Mouse (Mus musculus) heart, embryonic 11.5 days (tissue): ENCODE results near the gene Amdhd1. TPM values are rescaled to one million over a fixed set of nuclear protein-coding genes. Genes with fewer than 3 reads are reported as not detected.

Source experiments
- ATAC-seq: fragments of 200-750 bp; cut with Nextera tagmentation; replicated peaks from 2 replicates; pipeline ENCODE4 v1.8.0; 2017; ENCODE audit warnings: moderate library complexity; ENCODE audit not compliant: insufficient number of reproducible peaks, low FRiP score, low TSS enrichment
- H3K27ac ChIP-seq: fragments of 300-500 bp; sonication (generic); 2 replicates; pipeline ENCODE4 v1.5.1; 2014; ENCODE audit warnings: mild to moderate bottlenecking, low read depth, low read length
- H3K27me3 ChIP-seq: fragments of 300-500 bp; sonication (generic); 2 replicates; pipeline ENCODE4 v1.6.1; 2014; ENCODE audit warnings: mild to moderate bottlenecking, low read length, mixed read lengths; ENCODE audit not compliant: control insufficient read depth, insufficient read depth
- H3K36me3 ChIP-seq: fragments of 300-500 bp; sonication (generic); 2 replicates; pipeline ENCODE4 v1.6.1; 2014; ENCODE audit warnings: mild to moderate bottlenecking, low read length, moderate library complexity, mixed read lengths; ENCODE audit not compliant: control insufficient read depth, insufficient read depth
- H3K4me1 ChIP-seq: fragments of 300-500 bp; sonication (generic); 2 replicates; pipeline ENCODE4 v1.6.1; 2014; ENCODE audit warnings: low read length; ENCODE audit not compliant: control insufficient read depth, insufficient read depth
- H3K4me2 ChIP-seq: fragments of 300-500 bp; sonication (generic); 2 replicates; pipeline ENCODE4 v1.6.1; 2014; ENCODE audit warnings: mild to moderate bottlenecking, moderate library complexity
- H3K4me3 ChIP-seq: fragments of 300-500 bp; sonication (generic); 2 replicates; pipeline ENCODE4 v1.5.1; 2014; ENCODE audit warnings: low read depth, low read length
- H3K9ac ChIP-seq: fragments of 300-500 bp; sonication (generic); 2 replicates; pipeline ENCODE4 v1.6.1; 2014; ENCODE audit warnings: mild to moderate bottlenecking, low read depth, low read length, moderate library complexity
- H3K9me3 ChIP-seq: fragments of 300-500 bp; sonication (generic); replicated peaks from 2 replicates; pipeline ENCODE4 v1.6.1; 2016; ENCODE audit warnings: low read length; ENCODE audit not compliant: control insufficient read depth
- WGBS: fragments of 180-500 bp; shearing (Covaris S2); extraction: QIAGEN DNeasy Blood & Tissue Kit; methylation state at CpG from one replicate; pipeline ENCODE4 v1.1.7; 2014; ENCODE audit not compliant: insufficient replicate concordance; 5-methylcytosine and 5-hydroxymethylcytosine counted together
- polyA plus RNA-seq: library from polyadenylated mRNA; unstranded; fragments of >200 nt; fragmentation: Nextera tagmentation; extraction: Ambion mirVana; gene quantifications from 2 replicates; pipeline ENCODE4 v1.2.1, GENCODE M21; 2014

Gene Amdhd1
- polyA plus RNA-seq, 1 experiment from 2014 or later: 0.24 TPM

- no peak overlapping the region for H3K4me3 ChIP-seq
- no peaks in the 10 kb centered on the region for H3K36me3 ChIP-seq
- no peaks in the 10 kb centered on the region for H3K9me3 ChIP-seq
- no peak for ATAC-seq
- no peaks in the 10 kb centered on the region for H3K4me1 ChIP-seq
- no peak overlapping the region for H3K4me2 ChIP-seq
- H3K27me3 ChIP-seq: no peaks in the 10 kb centered on the region
- 81% methylated on average over 1 of the region's 1 CpGs for WGBS
- no peak overlapping the region for H3K9ac ChIP-seq
- no peak overlapping the region for H3K27ac ChIP-seq
These were observed 14.5 kb downstream of the Amdhd1 start for GRCm38 (mm10) chr10:93525329-93525728.

GRCm38 (mm10) chr10:93520994-93521393, 18.8 kb downstream of the Amdhd1 start:
- H3K4me1 ChIP-seq: no peaks in the 10 kb centered on the region
- H3K4me3 ChIP-seq: no peak overlapping the region
- no peak overlapping the region for H3K27ac ChIP-seq
- no peaks in the 10 kb centered on the region for H3K27me3 ChIP-seq
- H3K4me2 ChIP-seq: no peak overlapping the region
- H3K9me3 ChIP-seq: no peaks in the 10 kb centered on the region
- no peak overlapping the region for H3K9ac ChIP-seq
- H3K36me3 ChIP-seq: no peaks in the 10 kb centered on the region
- WGBS: 67% methylated on average over 4 of the region's 4 CpGs
- no peak for ATAC-seq

GRCm38 (mm10) chr10:93519756-93520155, 20.1 kb downstream of the Amdhd1 start:
- no peaks in the 10 kb centered on the region for H3K4me1 ChIP-seq
- no peak overlapping the region for H3K4me3 ChIP-seq
- H3K36me3 ChIP-seq: no peaks in the 10 kb centered on the region
- no peak overlapping the region for H3K9ac ChIP-seq
- no peak overlapping the region for H3K27ac ChIP-seq
- ATAC-seq: no peak
- no peak overlapping the region for H3K4me2 ChIP-seq
- H3K9me3 ChIP-seq: no peaks in the 10 kb centered on the region
- WGBS: 69% methylated on average over 5 of the region's 5 CpGs
- H3K27me3 ChIP-seq: no peaks in the 10 kb centered on the region

GRCm38 (mm10) chr10:93519159-93519558, 20.7 kb downstream of the Amdhd1 start:
- Histone ChIP-seq H3K4me1 (no peaks in the 10 kb centered on the region), H3K27ac (no peak overlapping the region), H3K9me3 (no peaks in the 10 kb centered on the region), H3K4me3 (no peak overlapping the region), H3K9ac (no peak overlapping the region), H3K4me2 (no peak overlapping the region), H3K36me3 (no peaks in the 10 kb centered on the region), H3K27me3 (no peaks in the 10 kb centered on the region)
- 85% methylated on average over 8 of the region's 8 CpGs for WGBS
- no peak for ATAC-seq

- Histone ChIP-seq H3K4me1 (no peaks in the 10 kb centered on the region), H3K9ac (no peak overlapping the region), H3K9me3 (no peaks in the 10 kb centered on the region), H3K4me2 (no peak overlapping the region), H3K27me3 (no peaks in the 10 kb centered on the region), H3K27ac (no peak overlapping the region), H3K36me3 (no peaks in the 10 kb centered on the region), H3K4me3 (no peak overlapping the region)
- no peak for ATAC-seq
- WGBS: 75% methylated on average over 2 of the region's 2 CpGs
These were observed 21.2 kb downstream of the Amdhd1 start for GRCm38 (mm10) chr10:93518620-93519019.

GRCm38 (mm10) chr10:93518186-93518585, 21.6 kb downstream of the Amdhd1 start:
- no peaks in the 10 kb centered on the region for H3K9me3 ChIP-seq
- H3K9ac ChIP-seq: no peak overlapping the region
- ATAC-seq: no peak
- WGBS: 78% methylated on average over 4 of the region's 4 CpGs
- no peaks in the 10 kb centered on the region for H3K27me3 ChIP-seq
- no peaks in the 10 kb centered on the region for H3K4me1 ChIP-seq
- no peak overlapping the region for H3K27ac ChIP-seq
- no peak overlapping the region for H3K4me2 ChIP-seq
- H3K4me3 ChIP-seq: no peak overlapping the region
- H3K36me3 ChIP-seq: no peaks in the 10 kb centered on the region

GRCm38 (mm10) chr10:93517754-93518153, 22.1 kb downstream of the Amdhd1 start:
- Histone ChIP-seq H3K4me1 (no peaks in the 10 kb centered on the region), H3K9me3 (no peaks in the 10 kb centered on the region), H3K36me3 (no peaks in the 10 kb centered on the region), H3K27me3 (no peaks in the 10 kb centered on the region), H3K4me2 (no peak overlapping the region), H3K9ac (no peak overlapping the region), H3K4me3 (no peak overlapping the region), H3K27ac (no peak overlapping the region)
- 49% methylated on average over 4 of the region's 4 CpGs for WGBS
- no peak for ATAC-seq

GRCm38 (mm10) chr10:93515927-93516326, 23.9 kb downstream of the Amdhd1 start:
- Histone ChIP-seq H3K9me3 (no peaks in the 10 kb centered on the region), H3K27ac (no peak overlapping the region), H3K9ac (no peak overlapping the region), H3K4me3 (no peak overlapping the region), H3K4me1 (no peaks in the 10 kb centered on the region), H3K27me3 (no peaks in the 10 kb centered on the region), H3K36me3 (no peaks in the 10 kb centered on the region), H3K4me2 (no peak overlapping the region)
- ATAC-seq: no peak
- 83% methylated on average over 12 of the region's 12 CpGs for whole genome bisulfite sequencing

- WGBS: 27% methylated on average over 1 of the region's 1 CpGs
- H3K36me3 ChIP-seq: no peaks in the 10 kb centered on the region
- no peak overlapping the region for H3K4me2 ChIP-seq
- no peaks in the 10 kb centered on the region for H3K9me3 ChIP-seq
- H3K27me3 ChIP-seq: no peaks in the 10 kb centered on the region
- H3K27ac ChIP-seq: no peak overlapping the region
- H3K4me3 ChIP-seq: no peak overlapping the region
- no peak for ATAC-seq
- H3K9ac ChIP-seq: no peak overlapping the region
- H3K4me1 ChIP-seq: no peaks in the 10 kb centered on the region
These were observed 24.4 kb downstream of the Amdhd1 start for GRCm38 (mm10) chr10:93515419-93515818.
